Mouse (Mus musculus) C2C12 (cell line): Measurements from ENCODE around the gene 6820408C15Rik.

ENCODE experiments used
- CTCF ChIP-seq: IDR thresholded peaks from one replicate; pipeline ENCODE4 v1.5.1; 2011; ENCODE audit not compliant: control insufficient read depth, insufficient read depth, insufficient read length
- MYOD1 ChIP-seq: IDR thresholded peaks from one replicate; pipeline ENCODE4 v1.6.1; 2011; ENCODE audit warnings: low read depth; ENCODE audit not compliant: control insufficient read depth, insufficient read length
- MYOG ChIP-seq: IDR thresholded peaks from one replicate; pipeline ENCODE4 v1.6.1; 2011; ENCODE audit not compliant: control insufficient read depth, insufficient read length; ENCODE audit errors: extremely low read depth
- USF1 ChIP-seq: IDR thresholded peaks from one replicate; pipeline ENCODE4 v1.6.1; 2011; ENCODE audit warnings: low read depth, mild to moderate bottlenecking, control low read depth, moderate library complexity

DNA sequence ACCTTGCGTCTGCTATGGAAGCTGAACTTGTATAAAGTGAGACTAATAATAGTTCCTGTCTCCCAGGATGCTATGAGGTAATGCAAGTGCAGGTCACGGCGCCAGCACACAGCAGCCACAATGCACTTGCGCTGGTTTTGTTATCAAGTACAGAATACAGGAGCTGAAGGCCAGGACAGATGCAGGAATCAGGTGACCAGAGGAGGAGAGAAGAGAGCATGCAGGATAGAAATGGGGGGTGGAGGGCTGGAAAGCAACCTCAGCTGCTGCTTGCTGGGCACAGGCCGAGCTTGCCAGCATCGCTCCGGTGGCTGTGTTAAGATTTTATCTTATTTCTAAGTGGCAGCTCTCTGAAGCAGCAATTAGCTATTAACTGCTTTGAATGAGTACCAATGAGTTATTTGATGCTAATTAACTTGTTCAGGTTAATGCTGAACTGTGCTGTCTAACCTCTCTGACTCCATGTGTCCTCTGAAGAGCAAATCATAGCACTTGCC is 21.1 kb downstream of the 6820408C15Rik start:
- TF ChIP-seq MYOD1 (no peak), CTCF (no peak), MYOG (no peak), USF1 (no peak)
